Mouse (Mus musculus) G1E (cell line): ENCODE measurements around the gene Wdr63. TPM values are rescaled to one million over a fixed set of nuclear protein-coding genes. Genes with fewer than 3 reads are reported as not detected.

ENCODE experiments used
- ATAC-seq: 2 replicates; pipeline ENCODE4 v1.8.0; 2016; ENCODE audit warnings: mild to moderate bottlenecking; ENCODE audit not compliant: insufficient number of reproducible peaks, poor library complexity, low FRiP score, severe bottlenecking; ENCODE audit errors: extremely low read depth
- DNase-seq: peaks from one replicate; pipeline ENCODE4 v3.0.0; 2012; ENCODE audit warnings: low spot score
- H3K27me3 ChIP-seq: 2 replicates; pipeline ENCODE4 v1.6.1; 2012; ENCODE audit warnings: mild to moderate bottlenecking, low read length, inconsistent platforms; ENCODE audit not compliant: insufficient read depth
- H3K36me3 ChIP-seq: replicated peaks from 2 replicates; pipeline ENCODE3; 2012; ENCODE audit warnings: mild to moderate bottlenecking, inconsistent platforms
- H3K4me1 ChIP-seq: 2 replicates; pipeline ENCODE4 v1.6.1; 2012; ENCODE audit warnings: low read depth, low read length, inconsistent platforms, mixed read lengths; ENCODE audit not compliant: insufficient read depth
- H3K4me3 ChIP-seq: 2 replicates; pipeline ENCODE4 v1.5.1; 2012; ENCODE audit warnings: low read depth, mild to moderate bottlenecking, inconsistent platforms, low read length, moderate library complexity, mixed read lengths
- H3K9me3 ChIP-seq: replicated peaks from 2 replicates; pipeline ENCODE4 v1.6.1; 2012; ENCODE audit warnings: inconsistent platforms
- CTCF ChIP-seq: IDR thresholded peaks from 2 replicates; pipeline ENCODE4 v1.5.1; 2012; ENCODE audit warnings: low read depth, low read length, inconsistent platforms, mixed read lengths
- GATA1 ChIP-seq: IDR thresholded peaks from 2 replicates; pipeline ENCODE4 v1.6.1; 2012; ENCODE audit warnings: borderline replicate concordance, low read length, inconsistent platforms, mixed read lengths
- GATA2 ChIP-seq: IDR thresholded peaks from 2 replicates; pipeline ENCODE4 v1.6.1; 2012; ENCODE audit warnings: low read depth, low read length, inconsistent platforms, borderline replicate concordance
- POLR2AphosphoS5 ChIP-seq: IDR thresholded peaks from 2 replicates; pipeline ENCODE4 v1.6.1; 2012; ENCODE audit warnings: low read depth, low read length, inconsistent platforms; ENCODE audit not compliant: insufficient replicate concordance
- TAL1 ChIP-seq: conservative IDR thresholded peaks from 2 replicates; pipeline ENCODE4 v1.6.1; 2012; ENCODE audit warnings: low read depth, low read length, inconsistent platforms, mixed read lengths
- polyA plus RNA-seq: library from polyadenylated mRNA; stranded (reverse); fragments of >175 nt; gene quantifications from 2 replicates; pipeline ENCODE4 v1.2.3, GENCODE M21; 2012
- total RNA-seq, 2 experiments: library from RNA; stranded (forward) in 1 of 2; stranded (reverse) in 1 of 2; fragments of 200-1000 nt in 1 of 2; fragments of >200 nt in 1 of 2; fragmentation: Nextera tagmentation in 1 of 2; gene quantifications; 2 replicates each; pipeline ENCODE4 v1.2.3; 2014 to 2017

Gene Wdr63
- total and polyA plus RNA-seq, 3 experiments, result not detected

GRCm38 (mm10) chr3:146069276-146069675 lies 38.7 kb downstream of the Wdr63 start:
- no peak for DNase-seq
- Histone ChIP-seq H3K27me3 (no peaks in the 10 kb centered on the region), H3K4me3 (no peak overlapping the region), H3K9me3 (no peaks in the 10 kb centered on the region), H3K4me1 (peaks cover 17% of the 10 kb centered on the region), H3K36me3 (no peaks in the 10 kb centered on the region)
- no peak for ATAC-seq
- TF ChIP-seq GATA2 (no peak), POLR2AphosphoS5 (no peak), GATA1 (no peak), CTCF (no peak), TAL1 (no peak)

GRCm38 (mm10) chr3:146063146-146063545 lies 44.8 kb downstream of the Wdr63 start:
- Histone ChIP-seq H3K4me3 (no peak overlapping the region), H3K9me3 (no peaks in the 10 kb centered on the region), H3K27me3 (no peaks in the 10 kb centered on the region; the same call in 1 of the 2 replicates), H3K36me3 (no peaks in the 10 kb centered on the region), H3K4me1 (peaks cover 23% of the 10 kb centered on the region)
- ATAC-seq (no peak), DNase-seq (no peak)
- TF ChIP-seq CTCF, result no peak
- no peak for TF ChIP-seq TAL1
- TF ChIP-seq GATA2, result no peak
- no peak for TF ChIP-seq POLR2AphosphoS5
- no peak for TF ChIP-seq GATA1

DNA sequence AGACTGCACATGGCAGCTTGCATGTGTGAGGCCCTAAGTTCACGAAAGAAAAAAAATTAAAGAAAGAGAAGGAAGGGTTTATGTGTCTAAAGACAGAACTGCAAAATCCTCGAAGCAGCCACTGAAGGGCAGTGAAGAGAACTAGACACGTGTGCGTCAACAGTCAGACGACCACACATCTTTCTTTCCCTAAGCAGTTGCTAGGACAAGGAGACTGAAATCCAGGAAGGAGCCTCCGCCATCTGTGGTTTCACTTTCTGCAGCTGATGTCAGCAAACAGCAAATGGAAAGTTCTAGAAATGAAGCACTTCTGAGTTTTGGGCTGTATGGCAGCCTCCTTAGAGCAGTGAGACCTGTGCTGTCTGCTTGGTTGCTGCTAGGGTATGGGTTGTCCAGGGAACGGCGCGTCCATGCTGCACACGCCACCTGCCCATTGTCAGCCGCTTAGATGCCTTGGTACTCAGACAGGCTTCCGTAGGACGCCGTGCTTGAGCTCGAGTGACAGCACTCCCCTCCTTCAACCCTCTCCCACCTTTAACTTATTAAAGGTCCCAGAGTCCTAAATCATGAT lies 48.5 kb downstream of the Wdr63 start:
- H3K4me3 ChIP-seq, result no peak overlapping the region
- ATAC-seq, result no peak

GRCm38 (mm10) chr3:146058263-146058662 lies 49.7 kb downstream of the Wdr63 start:
- no peaks in the 10 kb centered on the region for H3K9me3 ChIP-seq
- no peaks in the 10 kb centered on the region; the same call in 1 of the 2 replicates for H3K27me3 ChIP-seq
- no peak overlapping the region for H3K4me3 ChIP-seq
- peak; percentile 48 for DNase-seq
- ATAC-seq, result peak; percentile 54; the same call in 1 of the 2 replicates
- H3K36me3 ChIP-seq, result no peaks in the 10 kb centered on the region
- peaks cover 31% of the 10 kb centered on the region for H3K4me1 ChIP-seq
- TF ChIP-seq CTCF (peak; percentile 41; the same call in 1 of the 2 replicates), TAL1 (no peak), GATA2 (no peak), POLR2AphosphoS5 (no peak), GATA1 (no peak)

More for the DNA sequence above, 48.5 kb downstream of the Wdr63 start:
- Histone ChIP-seq H3K9me3 (no peaks in the 10 kb centered on the region), H3K4me1 (peaks cover 27% of the 10 kb centered on the region), H3K36me3 (no peaks in the 10 kb centered on the region), H3K27me3 (no peaks in the 10 kb centered on the region; the same call in 1 of the 2 replicates)
- no peak for DNase-seq
- TF ChIP-seq GATA2 (no peak), POLR2AphosphoS5 (no peak), CTCF (no peak), GATA1 (no peak), TAL1 (no peak)

GRCm38 (mm10) chr3:146057131-146057530 lies 50.8 kb downstream of the Wdr63 start:
- DNase-seq, result no peak
- no peaks in the 10 kb centered on the region for H3K9me3 ChIP-seq
- H3K4me3 ChIP-seq, result no peak overlapping the region
- TF ChIP-seq GATA2 (no peak), GATA1 (no peak), TAL1 (no peak), CTCF (no peak), POLR2AphosphoS5 (no peak)
- no peaks in the 10 kb centered on the region; the same call in 1 of the 2 replicates for H3K27me3 ChIP-seq
- no peak for ATAC-seq
- H3K4me1 ChIP-seq, result peaks cover 40% of the 10 kb centered on the region
- no peaks in the 10 kb centered on the region for H3K36me3 ChIP-seq

GRCm38 (mm10) chr3:146053873-146054272 lies 54.1 kb downstream of the Wdr63 start:
- Histone ChIP-seq H3K36me3 (no peaks in the 10 kb centered on the region), H3K27me3 (no peaks in the 10 kb centered on the region), H3K9me3 (no peaks in the 10 kb centered on the region), H3K4me3 (no peak overlapping the region), H3K4me1 (peaks cover 55% of the 10 kb centered on the region)
- no peak for DNase-seq
- TF ChIP-seq CTCF, result no peak
- no peak for TF ChIP-seq GATA1
- TF ChIP-seq TAL1, result no peak
- TF ChIP-seq GATA2, result no peak
- TF ChIP-seq POLR2AphosphoS5, result no peak
- ATAC-seq, result no peak
